Mouse (Mus musculus) erythroblast, adult 5-6 weeks (primary cell): ENCODE measurements around the gene Nfyc. TPM values are rescaled to one million over a fixed set of nuclear protein-coding genes. Genes with fewer than 3 reads are reported as not detected.
A peak's percentile ranks its signal among the peaks of the same experiment; 100 is the strongest.

Experiments
- ATAC-seq: replicated peaks from 2 replicates; pipeline ENCODE4 v1.8.0; 2016; ENCODE audit warnings: moderate number of reproducible peaks, mild to moderate bottlenecking, moderate TSS enrichment, inconsistent platforms; ENCODE audit not compliant: poor library complexity, low FRiP score, severe bottlenecking
- total RNA-seq, 2 experiments: library from RNA; stranded (forward) in 1 of 2; stranded (reverse) in 1 of 2; fragments of 150-400 nt in 1 of 2; fragments of 200-764, 138-1000 nt in 1 of 2; gene quantifications; 2 replicates each; pipeline versions ENCODE4 v1.2.3 to v1.2.4; 2015 to 2017; ENCODE audit warnings: low replicate concordance in 2 of 2

Nfyc gene
- total RNA-seq, 2 experiments from 2014 or later: 27.9 to 36.3 TPM

DNA sequence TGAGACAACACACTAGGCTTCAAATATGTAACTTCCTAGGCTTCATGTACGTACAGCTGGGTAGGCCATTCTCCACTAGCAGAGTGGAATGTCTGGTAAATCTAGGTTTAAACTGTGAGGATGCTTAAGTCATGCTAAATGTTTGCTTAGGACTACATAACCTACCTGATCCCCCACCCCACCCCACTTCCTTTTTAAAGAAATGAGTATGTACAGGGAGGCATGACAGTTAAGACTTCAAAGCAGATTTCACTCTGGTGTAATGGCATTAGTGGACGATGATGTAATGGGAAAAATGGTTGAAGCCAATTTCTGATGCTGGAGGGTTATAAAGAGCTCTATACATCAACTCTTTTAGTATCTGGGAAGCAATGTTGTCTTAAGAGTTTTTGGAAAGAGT, 38.5 kb downstream of the Nfyc start:
- ATAC-seq: no peak

DNA sequence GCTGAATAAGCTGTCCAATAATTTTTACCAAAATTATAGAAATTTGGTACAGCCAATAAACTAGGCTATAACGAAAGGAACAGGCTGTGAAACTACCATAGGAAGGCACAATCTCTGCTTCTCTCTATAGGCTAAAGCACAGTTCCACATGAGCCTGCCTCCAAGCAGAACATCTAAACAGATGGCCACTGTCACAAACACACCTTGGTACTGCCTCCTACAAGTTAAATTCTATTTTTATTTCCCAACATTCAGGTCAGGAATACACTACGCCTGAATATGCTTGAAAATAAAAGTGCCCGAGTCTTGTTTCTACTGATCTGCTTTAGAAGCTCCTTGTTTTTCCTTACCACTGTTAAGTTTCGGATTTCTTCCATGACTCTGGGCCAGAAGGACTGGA, 41.3 kb downstream of the Nfyc start:
- no peak for ATAC-seq

DNA sequence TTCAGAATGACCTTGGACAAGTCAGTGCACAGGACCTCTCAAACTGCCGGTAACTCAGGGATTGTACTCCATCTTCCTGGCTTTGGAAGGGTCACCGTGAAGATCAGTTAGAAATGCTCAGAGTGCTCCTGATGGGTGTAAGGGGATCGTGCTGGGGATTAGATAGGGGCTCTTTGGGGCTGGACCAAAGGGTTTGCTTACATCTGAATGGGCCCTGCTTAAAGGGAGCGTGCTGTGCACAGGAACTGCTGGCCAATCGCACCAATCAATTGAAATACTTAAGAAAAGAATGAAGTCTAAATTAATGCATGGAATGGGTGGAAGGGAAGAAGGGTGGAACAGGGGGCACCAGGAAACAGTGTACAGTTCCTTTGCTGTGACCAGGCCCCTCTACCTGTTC, 75.6 kb downstream of the Nfyc start:
- ATAC-seq: no peak

DNA sequence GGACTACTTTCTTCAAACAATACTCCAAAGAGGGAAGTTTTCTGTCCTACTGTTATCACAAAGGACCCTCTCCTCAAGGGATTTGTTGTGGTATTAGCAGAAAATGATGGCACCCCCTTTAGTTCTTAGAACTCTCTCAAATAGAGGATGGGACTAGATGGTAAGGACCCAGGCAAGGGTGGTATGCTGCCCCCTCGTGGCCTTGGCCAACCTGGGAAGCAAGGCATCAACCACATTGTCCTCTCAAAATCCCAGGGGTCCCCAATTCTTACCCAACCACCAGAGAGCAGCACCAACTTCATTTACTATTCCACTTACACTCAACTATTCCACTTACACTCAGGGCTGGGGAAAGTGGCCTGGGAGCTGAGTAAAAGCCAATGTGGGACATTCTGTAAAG, 76.1 kb downstream of the Nfyc start:
- peak; percentile 65 for ATAC-seq

DNA sequence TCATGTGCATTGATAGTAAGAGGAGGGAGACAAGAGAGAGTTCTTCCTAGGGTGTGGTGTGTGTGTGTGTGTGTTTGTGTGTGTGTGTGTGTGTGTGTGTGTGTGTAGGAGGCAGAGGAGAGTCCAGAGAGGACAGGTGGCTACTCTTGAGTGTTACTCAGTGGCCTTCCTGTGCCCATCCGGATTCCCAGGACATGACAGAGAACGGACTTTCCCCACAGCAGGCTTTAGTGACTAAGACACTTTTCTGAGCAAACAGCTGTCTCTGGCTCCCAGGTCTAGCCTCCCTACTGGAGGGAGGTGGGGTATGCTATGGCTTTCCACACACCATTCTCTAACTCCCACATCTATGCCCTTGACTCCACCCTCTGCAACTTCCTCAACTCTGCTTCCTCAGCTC, 81.8 kb downstream of the Nfyc start:
- ATAC-seq: no peak

DNA sequence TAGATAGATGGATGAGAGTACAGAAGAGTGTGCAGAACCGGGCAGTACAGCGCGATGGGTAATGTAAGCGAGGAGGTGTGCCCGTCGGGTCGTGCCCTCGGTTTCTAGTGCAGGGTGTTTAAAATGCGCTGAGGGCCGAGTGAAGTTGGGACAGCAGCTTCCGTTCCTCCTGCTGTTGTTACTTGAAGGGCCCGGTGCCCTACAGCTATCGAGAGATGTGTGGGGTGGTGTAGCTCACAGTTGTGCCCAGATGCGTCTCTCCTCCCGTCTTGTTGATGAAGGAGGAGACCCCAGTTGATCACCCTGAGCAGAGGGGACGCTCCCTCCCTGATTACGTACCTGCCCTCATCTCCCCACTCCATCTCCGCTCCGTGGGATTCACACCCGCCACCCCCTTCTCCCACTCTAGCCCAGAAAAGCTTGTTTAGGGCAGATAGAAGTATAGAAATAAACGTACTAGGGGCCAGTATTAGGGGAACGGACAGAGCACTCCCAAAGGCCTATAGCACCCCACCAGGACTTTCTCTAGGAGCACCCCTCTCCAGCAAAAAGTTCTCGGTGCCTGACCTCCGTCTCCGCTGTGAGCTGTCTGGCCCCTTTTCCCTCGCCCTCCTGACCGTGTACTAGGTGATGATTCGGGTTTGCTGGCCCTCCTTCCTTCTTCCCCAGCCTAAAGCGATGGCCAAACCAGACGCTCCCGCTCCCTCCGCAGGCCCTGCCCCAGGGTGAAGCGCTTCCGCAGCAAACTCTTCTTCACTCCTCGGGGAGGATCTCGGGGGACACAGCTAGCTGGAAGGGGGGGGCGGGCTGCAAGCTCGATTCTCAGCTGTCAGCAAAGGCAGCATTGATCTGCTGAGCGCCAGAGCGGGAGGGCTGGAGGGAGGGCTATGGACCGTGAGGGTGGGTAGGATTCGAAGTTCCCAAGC, 83.2 kb downstream of the Nfyc start, which contains the start of gene Kcnq4:
Gene Kcnq4 (minus strand): TSS at position 672 of the 926 bp plus-strand sequence.
- no peak for ATAC-seq

DNA sequence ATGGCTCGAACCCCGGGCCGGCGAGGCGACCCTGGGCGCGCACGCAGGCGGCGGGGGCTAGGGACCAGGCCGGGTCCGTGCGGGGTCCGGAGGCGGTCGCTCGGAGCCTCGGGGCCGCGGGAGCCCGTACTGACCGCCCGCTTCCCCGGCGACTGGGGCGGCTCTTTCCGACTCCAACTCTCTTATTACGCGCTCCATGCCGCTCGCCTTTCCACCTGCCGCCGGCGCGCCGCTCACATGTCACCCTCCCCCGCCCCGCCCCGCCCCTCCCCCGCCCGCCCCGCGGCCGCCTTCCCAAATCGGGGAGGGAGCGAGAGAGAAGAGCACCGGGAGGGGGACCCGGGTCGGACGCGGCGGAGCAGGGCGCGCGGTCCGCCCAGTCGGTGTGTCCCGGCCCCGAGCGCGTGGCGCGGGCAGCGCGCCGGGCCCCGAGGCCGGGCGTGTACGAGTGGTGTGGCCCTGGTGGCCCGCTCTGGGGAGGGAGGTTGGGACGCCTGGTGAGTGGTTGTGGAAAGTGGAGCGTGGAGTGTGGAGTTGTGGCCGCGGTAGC, 84.1 kb downstream of the Nfyc start:
- no peak for ATAC-seq

DNA sequence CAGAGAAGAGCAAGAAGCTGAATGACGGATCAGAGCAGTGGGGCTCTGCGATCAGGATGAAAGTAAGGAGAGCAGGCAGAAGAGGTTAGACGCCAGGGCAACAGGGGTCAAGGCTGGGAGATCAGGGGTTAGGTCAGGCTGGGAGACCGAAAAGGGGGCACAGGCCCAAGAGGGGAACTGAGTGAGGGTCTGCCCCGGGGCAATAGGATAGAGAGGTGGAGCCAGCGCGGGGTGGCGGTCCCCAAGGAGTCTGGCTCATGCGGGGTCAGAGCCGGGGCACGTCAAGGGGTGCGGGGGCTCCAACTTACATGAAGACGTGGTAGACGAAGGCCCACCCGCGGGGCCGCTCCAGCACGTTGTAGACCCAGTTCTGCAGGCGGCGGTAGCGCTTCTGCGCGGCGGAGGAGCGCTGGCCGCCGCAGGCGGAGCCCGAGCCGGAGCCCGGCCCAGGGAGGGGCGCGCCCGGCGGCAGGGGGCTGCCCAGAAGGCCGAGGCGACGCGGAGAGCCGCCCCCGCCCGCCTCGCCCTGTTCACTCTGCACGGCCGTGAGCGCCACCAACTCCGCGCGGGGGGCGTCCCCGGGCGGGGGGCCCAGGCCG, 84.7 kb downstream of the Nfyc start:
- ATAC-seq: no peak

DNA sequence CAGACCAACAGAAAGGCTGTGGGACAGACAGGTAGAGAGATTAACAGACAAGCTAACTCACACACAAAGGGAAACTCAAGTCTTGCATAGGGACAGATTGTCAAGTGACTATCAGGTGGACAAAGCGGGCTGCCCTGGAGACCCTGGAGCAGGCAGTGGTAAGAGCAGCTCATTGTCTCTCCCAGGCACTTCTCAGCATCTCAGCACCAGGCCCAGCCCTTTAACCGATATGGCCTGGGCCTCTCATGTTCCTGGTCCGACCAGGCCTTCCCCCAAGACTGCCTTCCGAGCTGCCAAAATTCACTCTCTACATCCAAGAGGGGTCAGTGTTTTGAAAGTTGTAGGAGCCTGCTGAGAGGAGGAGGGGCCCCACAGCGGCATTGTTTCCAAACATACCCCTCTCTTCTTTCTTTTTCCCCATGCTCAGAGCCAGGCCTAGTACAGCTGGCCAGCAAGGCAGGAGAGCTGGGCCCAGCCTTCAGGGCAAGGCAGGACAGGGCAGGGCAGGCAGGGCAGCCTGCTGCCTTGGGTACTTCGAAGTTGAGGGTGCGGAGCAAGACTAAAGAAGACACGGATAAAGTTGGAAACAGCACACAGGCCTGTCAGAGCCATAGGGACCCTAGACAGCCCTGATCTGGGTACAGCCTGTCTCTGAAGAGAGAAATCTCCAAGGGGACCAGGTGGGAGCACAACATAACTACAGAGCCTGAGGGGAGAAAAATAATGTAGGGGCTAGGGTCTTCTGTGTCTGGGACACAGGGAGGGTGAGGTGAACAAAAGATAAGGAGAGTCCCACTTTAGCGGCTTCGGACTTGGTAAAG, 85.4 kb downstream of the Nfyc start:
- no peak for ATAC-seq

DNA sequence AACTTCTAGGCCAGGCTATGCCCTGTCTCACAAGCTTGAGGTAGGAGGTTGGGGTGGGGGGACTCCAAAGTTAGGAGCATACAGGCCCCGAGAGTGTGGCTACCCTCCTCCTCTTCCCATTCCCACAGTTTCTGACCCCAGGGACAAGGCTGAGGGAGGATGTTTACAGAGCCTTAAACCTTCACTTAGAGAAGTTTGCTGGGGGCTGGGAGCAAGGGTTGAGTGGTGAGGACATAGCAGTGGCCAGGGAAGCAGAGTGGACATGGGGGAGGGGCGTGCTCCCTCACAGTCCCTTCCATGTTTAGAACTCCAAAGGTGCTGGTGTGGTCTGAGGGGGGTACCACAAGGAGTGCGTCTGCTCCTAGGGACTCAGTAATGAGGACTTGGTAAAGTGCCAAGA, 87.7 kb downstream of the Nfyc start:
- no peak for ATAC-seq

DNA sequence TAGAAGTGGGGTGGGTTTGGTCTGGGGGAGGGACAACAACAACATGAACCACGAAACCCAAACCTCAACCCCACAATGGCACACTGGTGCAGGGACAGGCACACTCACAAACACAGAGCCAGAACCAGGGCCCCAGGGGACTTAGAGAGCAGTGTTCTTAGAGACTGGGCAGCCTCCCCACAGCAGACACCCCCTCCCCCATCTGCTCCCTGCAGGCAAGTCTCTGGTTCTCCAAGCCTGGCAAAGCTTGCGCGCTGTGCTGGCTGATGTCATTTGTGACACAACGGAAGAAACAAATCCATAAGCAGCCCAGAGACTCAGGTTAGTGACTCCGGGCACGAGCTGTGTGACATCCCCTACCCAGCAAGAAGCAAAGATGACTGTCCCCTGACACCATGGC, 90.1 kb downstream of the Nfyc start:
- ATAC-seq: no peak

DNA sequence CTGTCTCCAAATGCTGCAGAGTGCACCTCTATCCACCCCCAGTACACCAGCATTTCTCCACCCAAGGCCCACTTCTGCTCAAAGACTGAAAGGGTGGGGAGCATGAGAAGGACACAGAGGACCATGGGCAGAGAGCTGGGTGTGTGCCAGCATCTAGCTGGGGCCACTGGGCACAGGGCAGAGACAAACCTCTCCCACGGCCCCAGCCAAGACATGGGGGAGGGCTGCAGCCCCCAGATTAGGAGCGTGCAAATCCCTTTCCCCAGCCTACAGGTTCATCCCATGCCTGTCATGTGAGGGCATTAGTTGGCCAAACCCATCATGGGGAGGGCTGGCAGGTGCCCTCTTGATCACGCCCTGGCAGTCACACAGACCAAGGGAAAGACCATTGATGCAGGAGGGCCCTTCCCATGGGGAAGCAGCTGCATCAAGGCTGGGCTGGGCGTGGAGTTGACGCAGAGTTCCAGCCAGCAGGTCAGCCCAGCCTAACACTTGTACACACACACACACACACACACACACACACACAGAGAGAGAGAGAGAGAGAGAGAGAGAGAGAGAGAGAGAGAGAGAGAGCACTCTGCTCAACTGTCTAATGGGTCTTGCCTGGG, 97.3 kb downstream of the Nfyc start:
- ATAC-seq: no peak

DNA sequence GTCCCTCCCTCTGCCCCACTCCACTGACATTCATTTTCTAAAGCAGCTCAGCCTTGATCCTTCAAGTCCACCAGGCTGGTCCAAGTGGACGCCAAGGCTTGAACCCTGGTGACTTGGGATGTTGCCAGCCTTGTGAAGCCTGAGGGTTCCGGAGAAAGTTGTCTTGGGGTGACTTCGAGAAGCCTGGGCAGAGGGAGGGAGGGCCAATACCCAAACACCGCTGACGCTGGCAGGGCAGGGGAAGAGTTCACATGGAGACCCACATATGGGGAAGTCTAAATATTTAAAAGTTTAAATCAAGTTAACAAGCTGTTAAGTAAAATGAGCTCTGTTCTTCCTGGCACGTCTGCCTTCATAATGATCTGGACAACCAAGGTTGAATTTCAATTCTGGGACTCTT, 98.6 kb downstream of the Nfyc start:
- no peak for ATAC-seq

DNA sequence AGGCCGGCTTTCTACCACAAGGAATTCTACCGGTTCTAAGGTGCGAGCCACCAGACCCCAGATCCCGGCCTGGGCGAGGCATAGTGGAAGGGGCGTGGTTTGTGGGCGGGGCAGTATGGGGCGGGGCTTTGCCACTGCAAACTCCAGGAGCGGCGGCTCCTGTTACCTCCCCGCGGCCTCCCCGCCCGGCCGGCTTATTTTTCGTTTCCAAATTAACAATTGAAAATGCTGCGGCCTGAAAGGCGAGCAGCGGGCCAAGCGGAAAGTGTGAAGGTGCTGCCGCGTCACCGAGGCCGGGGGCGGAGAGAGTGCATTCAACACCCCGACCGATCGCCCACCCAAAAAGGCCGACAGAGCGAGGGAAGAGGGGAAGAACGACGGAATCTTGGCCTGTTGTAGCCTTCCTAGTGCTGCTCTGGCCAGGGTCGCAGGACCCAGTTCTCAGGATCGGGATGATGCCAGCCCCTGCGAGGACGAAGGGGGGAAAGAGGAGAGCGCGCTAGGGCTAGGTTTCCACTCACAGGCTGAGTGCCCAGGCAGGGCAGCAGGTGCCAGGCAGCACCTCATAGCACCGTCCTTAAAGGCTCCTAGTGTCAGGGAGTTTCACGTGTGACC, 100.2 kb downstream of the Nfyc start:
- peak; percentile 77 for ATAC-seq

DNA sequence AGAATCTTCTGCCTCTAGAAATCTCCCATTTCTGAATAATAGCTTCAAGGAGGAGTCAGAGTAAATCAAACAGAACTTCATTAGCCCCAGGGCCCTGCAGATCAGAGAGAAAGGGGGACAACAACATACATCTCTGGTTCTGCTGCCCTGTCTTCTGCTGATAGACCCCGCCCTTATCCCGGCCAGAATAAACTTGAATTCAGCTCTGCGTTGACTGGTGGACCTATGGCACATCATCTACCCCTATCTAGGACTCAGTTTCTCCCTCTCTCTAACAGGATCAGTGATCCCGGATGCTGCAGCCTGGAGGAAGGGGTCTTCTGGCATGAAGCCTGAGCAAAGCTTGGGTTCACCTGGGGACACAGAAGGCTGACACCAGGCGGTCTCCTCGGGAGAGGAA, 100.8 kb downstream of the Nfyc start:
- 0 out of 2 replicates have a peak, but pooled peaks have one; percentile 5 for ATAC-seq

DNA sequence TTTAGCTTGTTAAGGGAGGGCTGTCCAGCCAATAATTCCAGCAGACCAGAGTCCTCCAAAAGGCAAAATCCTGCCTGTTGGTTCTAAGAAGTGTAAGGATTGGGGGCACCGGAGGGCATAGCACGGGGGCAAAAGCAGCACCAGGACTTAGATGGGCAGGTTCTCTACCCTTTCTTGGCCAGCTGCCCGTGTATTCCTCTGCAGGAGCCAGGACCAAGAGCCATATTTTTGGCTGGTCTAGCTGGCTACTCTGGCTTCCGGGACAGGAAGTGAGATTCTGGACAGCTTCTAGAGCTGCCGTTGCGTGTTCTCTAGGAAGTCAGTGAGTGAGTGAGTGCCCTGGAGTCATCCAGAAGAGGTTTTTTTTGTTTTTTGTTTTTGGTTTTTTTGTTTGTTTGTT, 101.2 kb downstream of the Nfyc start:
- ATAC-seq: no peak

DNA sequence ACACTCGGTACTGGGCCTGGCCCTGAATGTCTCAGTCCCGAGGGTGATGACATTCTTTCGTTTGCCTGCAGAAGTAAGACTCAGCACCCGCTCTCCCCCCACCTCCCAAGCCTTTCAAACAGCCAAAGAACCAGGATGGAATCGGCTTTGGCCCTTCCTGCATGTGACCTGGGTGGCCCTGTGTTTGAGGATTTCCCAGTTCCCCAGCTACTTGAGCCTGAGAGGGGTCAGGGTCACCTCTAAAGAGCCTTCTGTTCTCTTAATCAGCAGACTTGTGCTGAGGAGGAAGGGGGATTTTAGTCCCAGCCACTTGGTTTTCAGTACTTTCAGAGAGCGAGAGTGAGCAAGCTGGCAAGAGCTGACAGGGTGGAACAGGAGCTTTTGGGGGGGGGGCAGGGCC, 101.9 kb downstream of the Nfyc start:
- no peak for ATAC-seq

DNA sequence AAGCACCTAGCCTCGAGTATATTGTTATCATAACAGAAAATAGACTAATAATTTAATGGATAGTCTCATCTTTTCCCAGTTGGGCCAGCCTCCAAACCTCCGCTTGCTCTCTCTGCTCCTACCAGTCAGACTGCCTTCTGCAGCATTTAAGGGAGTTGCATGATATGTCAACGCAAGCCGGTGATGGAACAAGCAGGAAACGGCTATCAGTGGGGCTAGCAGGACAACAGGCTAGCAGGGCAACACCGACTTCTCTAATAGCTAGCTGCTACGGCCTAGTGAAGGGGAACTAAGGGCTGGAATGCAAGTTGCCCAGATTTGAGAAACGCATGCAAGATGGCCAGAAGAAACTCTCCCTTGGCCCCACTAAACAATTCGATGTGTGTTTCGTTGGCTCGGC, 103.5 kb downstream of the Nfyc start:
- ATAC-seq: no peak

DNA sequence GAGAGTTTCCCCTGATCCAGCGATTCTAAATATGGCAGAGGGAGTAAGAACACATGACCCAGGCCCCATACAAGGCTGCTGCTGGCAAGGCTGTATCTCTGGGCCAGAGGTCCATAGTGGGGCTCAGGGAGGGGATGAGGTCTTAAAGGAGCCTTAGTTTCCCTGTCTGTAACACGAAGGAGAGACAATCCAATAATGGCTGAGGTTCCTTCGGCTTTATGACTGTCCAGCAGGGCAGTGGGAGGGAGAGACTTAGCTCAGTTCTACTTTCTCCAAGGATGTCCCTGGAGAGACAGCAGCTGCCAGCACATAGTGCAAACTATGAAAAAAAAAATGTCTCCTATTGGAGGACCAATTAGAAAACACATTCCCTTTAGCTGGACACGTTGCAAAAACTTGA, 105.2 kb downstream of the Nfyc start:
- no peak for ATAC-seq
